Mouse (Mus musculus): ENCODE measurements around the gene Barhl1. TPM values are rescaled to one million over a fixed set of nuclear protein-coding genes. Genes with fewer than 3 reads are reported as not detected.

Barhl1 gene
- polyA plus RNA-seq, 1 experiment from 2014 or later = not detected

- H3K4me3 ChIP-seq (ENCODE audit: low read depth, low read length) = no peak overlapping the region
- H3K9me3 ChIP-seq (ENCODE audit: low read depth, low read length) = no peaks in the 10 kb centered on the region
- 56% methylated on average over 7 of the region's 7 CpGs for WGBS
- H3K4me1 ChIP-seq (ENCODE audit: insufficient read depth) = no peaks in the 10 kb centered on the region
- H3K9ac ChIP-seq = no peak overlapping the region
- H3K4me2 ChIP-seq = no peak overlapping the region
- ATAC-seq (ENCODE audit: insufficient read depth) (no peak), DNase-seq (peak; percentile 4)
- H3K36me3 ChIP-seq (ENCODE audit: insufficient read depth) = peaks cover 63% of the 10 kb centered on the region
- no peaks in the 10 kb centered on the region for H3K27me3 ChIP-seq (ENCODE audit: insufficient read depth, low read length)
- no peak for TF ChIP-seq CTCF (IDR thresholded peaks at IDR 0.05; ENCODE audit: low read depth)
- H3K27ac ChIP-seq (ENCODE audit: low read depth) = no peak overlapping the region
These were observed 49.0 kb downstream of the Barhl1 start for GRCm38 (mm10) chr2:28867495-28867894.

- H3K4me2 ChIP-seq = no peak overlapping the region
- H3K4me1 ChIP-seq (ENCODE audit: insufficient read depth) = no peaks in the 10 kb centered on the region
- H3K27me3 ChIP-seq (ENCODE audit: insufficient read depth, low read length) = no peaks in the 10 kb centered on the region
- peaks cover 89% of the 10 kb centered on the region for H3K36me3 ChIP-seq (ENCODE audit: insufficient read depth)
- no peak overlapping the region for H3K4me3 ChIP-seq (ENCODE audit: low read depth, low read length)
- no peaks in the 10 kb centered on the region for H3K9me3 ChIP-seq (ENCODE audit: low read depth, low read length)
- no peak overlapping the region for H3K27ac ChIP-seq (ENCODE audit: low read depth)
- DNase-seq (no peak), ATAC-seq (ENCODE audit: insufficient read depth) (no peak)
- no peak overlapping the region for H3K9ac ChIP-seq
- 0 out of 2 replicates have a peak, but pooled peaks have one; percentile 26 for TF ChIP-seq CTCF (IDR thresholded peaks at IDR 0.05; ENCODE audit: low read depth)
These were observed 52.6 kb downstream of the Barhl1 start for GRCm38 (mm10) chr2:28863857-28864256.

- Histone ChIP-seq H3K4me3 (ENCODE audit: low read depth, low read length) (no peak overlapping the region), H3K36me3 (ENCODE audit: insufficient read depth) (peaks cover 92% of the 10 kb centered on the region), H3K9me3 (ENCODE audit: low read depth, low read length) (no peaks in the 10 kb centered on the region), H3K4me2 (no peak overlapping the region), H3K9ac (no peak overlapping the region), H3K27ac (ENCODE audit: low read depth) (no peak overlapping the region), H3K4me1 (ENCODE audit: insufficient read depth) (no peaks in the 10 kb centered on the region), H3K27me3 (ENCODE audit: insufficient read depth, low read length) (no peaks in the 10 kb centered on the region)
- ATAC-seq (ENCODE audit: insufficient read depth) (no peak), DNase-seq (no peak)
- TF ChIP-seq CTCF (IDR thresholded peaks at IDR 0.05; ENCODE audit: low read depth) = no peak
- 93% methylated on average over 8 of the region's 8 CpGs for WGBS
These were observed 55.6 kb downstream of the Barhl1 start for GRCm38 (mm10) chr2:28860678-28861423.

- Histone ChIP-seq H3K27me3 (ENCODE audit: insufficient read depth, low read length) (no peaks in the 10 kb centered on the region), H3K36me3 (ENCODE audit: insufficient read depth) (peaks cover 87% of the 10 kb centered on the region), H3K4me3 (ENCODE audit: low read depth, low read length) (no peak overlapping the region), H3K4me1 (ENCODE audit: insufficient read depth) (no peaks in the 10 kb centered on the region), H3K27ac (ENCODE audit: low read depth) (no peak overlapping the region), H3K4me2 (no peak overlapping the region), H3K9me3 (ENCODE audit: low read depth, low read length) (no peaks in the 10 kb centered on the region), H3K9ac (no peak overlapping the region)
- ATAC-seq (ENCODE audit: insufficient read depth) (no peak), DNase-seq (no peak)
- WGBS = 91% methylated on average over 4 of the region's 4 CpGs
- TF ChIP-seq CTCF (IDR thresholded peaks at IDR 0.05; ENCODE audit: low read depth) = no peak
These were observed 57.2 kb downstream of the Barhl1 start for GRCm38 (mm10) chr2:28859303-28859702.

Other genes starting within 250 kb of the Barhl1 start
- 1.8 and 2.5 TPM in 2 replicates for gene Spaca9, start 216.9 kb downstream of the Barhl1 start, polyA plus RNA-seq (2014; fragmentation: Nextera tagmentation; extraction: Ambion mirVana)
- gene Ak8, start 216.5 kb downstream of the Barhl1 start, polyA plus RNA-seq (2014; fragmentation: Nextera tagmentation; extraction: Ambion mirVana) = 0.61 and 0.93 TPM in 2 replicates
- 27.8 and 29.0 TPM in 2 replicates for gene Gtf3c4, start 76.3 kb downstream of the Barhl1 start, polyA plus RNA-seq (2014; fragmentation: Nextera tagmentation; extraction: Ambion mirVana)
- 15.6 and 16.5 TPM in 2 replicates for gene Ddx31, start 76.3 kb downstream of the Barhl1 start, polyA plus RNA-seq (2014; fragmentation: Nextera tagmentation; extraction: Ambion mirVana)
- 0.76 and 0.83 TPM in 2 replicates for gene Cfap77, start 138.4 kb upstream of the Barhl1 start, polyA plus RNA-seq (2014; fragmentation: Nextera tagmentation; extraction: Ambion mirVana)
- gene Ttf1, start 143.6 kb upstream of the Barhl1 start, polyA plus RNA-seq (2014; fragmentation: Nextera tagmentation; extraction: Ambion mirVana) = 10.2 and 10.7 TPM in 2 replicates
- 12.7 and 13.7 TPM in 2 replicates for gene Setx, start 207.5 kb upstream of the Barhl1 start, polyA plus RNA-seq (2014; fragmentation: Nextera tagmentation; extraction: Ambion mirVana)